Mouse (Mus musculus): ENCODE measurements around the gene Rnh1.
A peak's percentile ranks its signal among the peaks of the same experiment; 100 is the strongest.

Gene Rnh1

GRCm38 (mm10) chr7:141167901-141168517 lies 4.6 kb downstream of the Rnh1 start:
- no peak for DNase-seq (ENCODE audit: low spot score in 2 of 2)

GRCm38 (mm10) chr7:141164850-141165249 lies 7.8 kb downstream of the Rnh1 start:
- DNase-seq (ENCODE audit: low spot score in 2 of 2), result no peak

- no peak for DNase-seq (ENCODE audit: low spot score in 2 of 2)
Observed at GRCm38 (mm10) chr7:141164397-141164796, 8.3 kb downstream of the Rnh1 start.

GRCm38 (mm10) chr7:141155362-141155761 lies 17.3 kb downstream of the Rnh1 start:
- no peak for DNase-seq (ENCODE audit: low spot score in 2 of 2)

- DNase-seq (ENCODE audit: low spot score in 2 of 2), result no peak
Observed at GRCm38 (mm10) chr7:141148639-141149038, 24.0 kb downstream of the Rnh1 start.

- no peak for DNase-seq (ENCODE audit: low spot score in 2 of 2)
Observed at GRCm38 (mm10) chr7:141147044-141147443, 25.6 kb downstream of the Rnh1 start.

GRCm38 (mm10) chr7:141146043-141146595 lies 26.5 kb downstream of the Rnh1 start:
- DNase-seq (ENCODE audit: low spot score in 2 of 2), result no peak

GRCm38 (mm10) chr7:141145403-141145802 lies 27.3 kb downstream of the Rnh1 start:
- DNase-seq (ENCODE audit: low spot score in 2 of 2), result no peak

- DNase-seq (ENCODE audit: low spot score in 2 of 2), result no peak
Observed at GRCm38 (mm10) chr7:141144650-141145049, 28.0 kb downstream of the Rnh1 start.

- DNase-seq (ENCODE audit: low spot score in 2 of 2), result no peak
Observed at GRCm38 (mm10) chr7:141143861-141144260, 28.8 kb downstream of the Rnh1 start.

GRCm38 (mm10) chr7:141143112-141143511 lies 29.5 kb downstream of the Rnh1 start:
- no peak for DNase-seq (ENCODE audit: low spot score in 2 of 2)

- no peak for DNase-seq (ENCODE audit: low spot score in 2 of 2)
Observed at GRCm38 (mm10) chr7:141141326-141141725, 31.3 kb downstream of the Rnh1 start.

GRCm38 (mm10) chr7:141131904-141132755 lies 40.5 kb downstream of the Rnh1 start:
- no peak for DNase-seq (ENCODE audit: low spot score in 2 of 2)

GRCm38 (mm10) chr7:141131024-141131820 lies 41.4 kb downstream of the Rnh1 start:
- peak; percentile 89 to 91 for DNase-seq (ENCODE audit: low spot score in 2 of 2)

- DNase-seq (ENCODE audit: low spot score in 2 of 2), result no peak
Observed at GRCm38 (mm10) chr7:141123517-141123856, 49.2 kb downstream of the Rnh1 start.

GRCm38 (mm10) chr7:141122689-141123516 lies 49.8 kb downstream of the Rnh1 start:
- DNase-seq (ENCODE audit: low spot score in 2 of 2), result peak; percentile 81 to 86

- no peak for DNase-seq (ENCODE audit: low spot score in 2 of 2)
Observed at GRCm38 (mm10) chr7:141122245-141122644, 50.4 kb downstream of the Rnh1 start, which contains the start of gene Ptdss2. Gene Ptdss2 (plus strand): TSS chr7:141122382.

- DNase-seq (ENCODE audit: low spot score in 2 of 2), result no peak
Observed at GRCm38 (mm10) chr7:141121051-141121531, 51.6 kb downstream of the Rnh1 start.

GRCm38 (mm10) chr7:141120605-141121004 lies 52.1 kb downstream of the Rnh1 start:
- no peak for DNase-seq (ENCODE audit: low spot score in 2 of 2)

GRCm38 (mm10) chr7:141119487-141119886 lies 53.2 kb downstream of the Rnh1 start:
- DNase-seq (ENCODE audit: low spot score in 2 of 2), result no peak

GRCm38 (mm10) chr7:141117636-141118035 lies 55.0 kb downstream of the Rnh1 start, which contains the start of gene Ano9:
Gene Ano9 (minus strand): TSS chr7:141117806.
- DNase-seq (ENCODE audit: low spot score in 2 of 2), result no peak

Data from right cerebral cortex, postnatal 36 days (tissue).